Mouse (Mus musculus): Measurements from ENCODE around the gene Pik3c2a.

GRCm38 (mm10) chr7:116446645-116447044 lies 3.4 kb upstream of the Pik3c2a start:
- TF ChIP-seq CTCF (IDR thresholded peaks at IDR 0.05) (no peak; the same call in 1 of the 2 replicates), EP300 (IDR thresholded peaks at IDR 0.05; ENCODE audit: insufficient read depth, low read depth, low read length) (no peak)
